Mouse (Mus musculus) spleen, adult 2 months (tissue): ENCODE results near the gene Rbm4b.

ENCODE experiments used
- CTCF ChIP-seq: fragments of 200-500 bp; IDR thresholded peaks from 2 replicates; pipeline ENCODE4 v1.5.1; 2011; ENCODE audit warnings: mild to moderate bottlenecking, inconsistent platforms; ENCODE audit not compliant: insufficient read depth, insufficient read length, insufficient replicate concordance; ENCODE audit errors: extremely low read depth
- POLR2A ChIP-seq: fragments of 200-500 bp; IDR thresholded peaks from 2 replicates; pipeline ENCODE4 v1.6.1; 2011; ENCODE audit warnings: low read depth, low read length, inconsistent platforms

DNA sequence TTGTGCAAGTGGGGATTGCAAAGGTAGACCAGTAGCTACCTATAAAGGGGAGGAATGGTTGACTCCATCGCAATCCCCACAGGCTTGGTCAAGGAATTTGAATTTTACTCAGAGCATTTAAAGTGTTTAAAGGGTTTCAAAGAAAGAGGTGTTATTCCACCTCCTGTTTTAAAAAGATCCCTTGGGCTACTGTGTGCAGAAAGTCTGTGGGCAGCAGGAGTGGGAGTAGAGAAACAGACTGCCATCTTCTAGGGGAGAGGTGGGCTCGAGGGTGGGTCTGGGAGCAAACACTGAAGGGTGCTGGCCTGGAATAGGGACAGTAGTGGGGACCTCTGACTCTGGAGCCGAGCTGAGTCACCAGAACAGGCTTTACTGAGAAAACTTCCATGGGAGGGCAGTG lies 23.2 kb upstream of the Rbm4b start:
- TF ChIP-seq CTCF (no peak), POLR2A (no peak)
